Mouse (Mus musculus): ENCODE data around the gene Ski. TPM values are rescaled to one million over a fixed set of nuclear protein-coding genes. Genes with fewer than 3 reads are reported as not detected.
A peak's percentile ranks its signal among the peaks of the same experiment; 100 is the strongest.

Ski gene
- polyA plus RNA-seq, 1 experiment from 2014 or later: 11.1 TPM

GRCm38 (mm10) chr4:155163685-155164084 is 58.7 kb downstream of the Ski start:
- no peak overlapping the region for H3K27ac ChIP-seq (ENCODE audit: low read depth, low read length)
- peaks cover 19% of the 10 kb centered on the region for H3K4me1 ChIP-seq (ENCODE audit: control insufficient read depth, insufficient read depth, low read depth, low read length)
- no peak overlapping the region for H3K4me3 ChIP-seq (ENCODE audit: low read length)
- WGBS: 35% methylated on average over 8 of the region's 8 CpGs
- peaks cover 7% of the 10 kb centered on the region for H3K36me3 ChIP-seq (ENCODE audit: control insufficient read depth, insufficient read depth, low read length)
- no peak for ATAC-seq
- H3K9me3 ChIP-seq (ENCODE audit: control insufficient read depth, low read length): no peaks in the 10 kb centered on the region
- H3K27me3 ChIP-seq (replicated peaks; ENCODE audit: control insufficient read depth, insufficient read depth, low read length): no peaks in the 10 kb centered on the region
- no peak overlapping the region for H3K9ac ChIP-seq (ENCODE audit: low read depth, low read length)
- no peak overlapping the region for H3K4me2 ChIP-seq (ENCODE audit: low read length)

- H3K4me1 ChIP-seq (ENCODE audit: control insufficient read depth, insufficient read depth, low read depth, low read length): peaks cover 19% of the 10 kb centered on the region
- H3K4me2 ChIP-seq (ENCODE audit: low read length): no peak overlapping the region
- H3K27me3 ChIP-seq (replicated peaks; ENCODE audit: control insufficient read depth, insufficient read depth, low read length): no peaks in the 10 kb centered on the region
- WGBS: 42% methylated on average over 2 of the region's 4 CpGs
- no peak overlapping the region for H3K27ac ChIP-seq (ENCODE audit: low read depth, low read length)
- no peaks in the 10 kb centered on the region for H3K9me3 ChIP-seq (ENCODE audit: control insufficient read depth, low read length)
- H3K4me3 ChIP-seq (ENCODE audit: low read length): no peak overlapping the region
- H3K36me3 ChIP-seq (ENCODE audit: control insufficient read depth, insufficient read depth, low read length): peaks cover 7% of the 10 kb centered on the region
- no peak for ATAC-seq
- no peak overlapping the region for H3K9ac ChIP-seq (ENCODE audit: low read depth, low read length)
These were observed 59.1 kb downstream of the Ski start for GRCm38 (mm10) chr4:155163320-155163651.

GRCm38 (mm10) chr4:155162433-155163319 is 59.7 kb downstream of the Ski start:
- H3K9ac ChIP-seq (ENCODE audit: low read depth, low read length): no peak overlapping the region
- ATAC-seq: no peak
- no peaks in the 10 kb centered on the region for H3K27me3 ChIP-seq (replicated peaks; ENCODE audit: control insufficient read depth, insufficient read depth, low read length)
- H3K36me3 ChIP-seq (ENCODE audit: control insufficient read depth, insufficient read depth, low read length): peaks cover 8% of the 10 kb centered on the region
- no peak overlapping the region for H3K4me3 ChIP-seq (ENCODE audit: low read length)
- H3K4me2 ChIP-seq (ENCODE audit: low read length): no peak overlapping the region
- no peak overlapping the region for H3K27ac ChIP-seq (ENCODE audit: low read depth, low read length)
- peaks cover 19% of the 10 kb centered on the region for H3K4me1 ChIP-seq (ENCODE audit: control insufficient read depth, insufficient read depth, low read depth, low read length)
- no peaks in the 10 kb centered on the region for H3K9me3 ChIP-seq (ENCODE audit: control insufficient read depth, low read length)
- 83% methylated on average over 7 of the region's 7 CpGs for WGBS

GRCm38 (mm10) chr4:155158543-155158917 is 63.9 kb downstream of the Ski start:
- WGBS: 78% methylated on average over 8 of the region's 8 CpGs
- Histone ChIP-seq H3K27ac (ENCODE audit: low read depth, low read length) (no peak overlapping the region), H3K4me3 (ENCODE audit: low read length) (no peak overlapping the region), H3K9me3 (ENCODE audit: control insufficient read depth, low read length) (no peaks in the 10 kb centered on the region), H3K4me2 (ENCODE audit: low read length) (no peak overlapping the region), H3K4me1 (ENCODE audit: control insufficient read depth, insufficient read depth, low read depth, low read length) (peaks cover 7% of the 10 kb centered on the region), H3K27me3 (replicated peaks; ENCODE audit: control insufficient read depth, insufficient read depth, low read length) (no peaks in the 10 kb centered on the region), H3K36me3 (ENCODE audit: control insufficient read depth, insufficient read depth, low read length) (peaks cover 29% of the 10 kb centered on the region), H3K9ac (ENCODE audit: low read depth, low read length) (no peak overlapping the region)
- no peak for ATAC-seq

GRCm38 (mm10) chr4:155157871-155158542 is 64.4 kb downstream of the Ski start:
- ATAC-seq: no peak
- 79% methylated on average over 27 of the region's 27 CpGs for WGBS
- H3K4me1 ChIP-seq (ENCODE audit: control insufficient read depth, insufficient read depth, low read depth, low read length): peaks cover 2% of the 10 kb centered on the region

GRCm38 (mm10) chr4:155156734-155157133 is 65.7 kb downstream of the Ski start:
- Histone ChIP-seq H3K27me3 (replicated peaks; ENCODE audit: control insufficient read depth, insufficient read depth, low read length) (no peaks in the 10 kb centered on the region), H3K4me2 (ENCODE audit: low read length) (no peak overlapping the region), H3K27ac (ENCODE audit: low read depth, low read length) (no peak overlapping the region), H3K4me3 (ENCODE audit: low read length) (no peak overlapping the region), H3K4me1 (ENCODE audit: control insufficient read depth, insufficient read depth, low read depth, low read length) (peaks cover 3% of the 10 kb centered on the region), H3K9me3 (ENCODE audit: control insufficient read depth, low read length) (no peaks in the 10 kb centered on the region), H3K36me3 (ENCODE audit: control insufficient read depth, insufficient read depth, low read length) (peaks cover 33% of the 10 kb centered on the region), H3K9ac (ENCODE audit: low read depth, low read length) (no peak overlapping the region)
- whole genome bisulfite sequencing: 91% methylated on average over 17 of the region's 17 CpGs
- no peak for ATAC-seq

More at GRCm38 (mm10) chr4:155157871-155158542, 64.4 kb downstream of the Ski start:
- peaks cover 29% of the 10 kb centered on the region for H3K36me3 ChIP-seq (ENCODE audit: control insufficient read depth, insufficient read depth, low read length)
- no peak overlapping the region for H3K4me2 ChIP-seq (ENCODE audit: low read length)
- no peak overlapping the region for H3K4me3 ChIP-seq (ENCODE audit: low read length)
- H3K9me3 ChIP-seq (ENCODE audit: control insufficient read depth, low read length): no peaks in the 10 kb centered on the region
- H3K27ac ChIP-seq (ENCODE audit: low read depth, low read length): no peak overlapping the region
- H3K9ac ChIP-seq (ENCODE audit: low read depth, low read length): no peak overlapping the region
- no peaks in the 10 kb centered on the region for H3K27me3 ChIP-seq (replicated peaks; ENCODE audit: control insufficient read depth, insufficient read depth, low read length)

GRCm38 (mm10) chr4:155154986-155155385 is 67.4 kb downstream of the Ski start:
- peaks cover 33% of the 10 kb centered on the region for H3K36me3 ChIP-seq (ENCODE audit: control insufficient read depth, insufficient read depth, low read length)
- 79% methylated on average over 11 of the region's 11 CpGs for WGBS
- no peak overlapping the region for H3K9ac ChIP-seq (ENCODE audit: low read depth, low read length)

GRCm38 (mm10) chr4:155153389-155154072 is 68.9 kb downstream of the Ski start:
- Histone ChIP-seq H3K36me3 (ENCODE audit: control insufficient read depth, insufficient read depth, low read length) (peaks cover 26% of the 10 kb centered on the region), H3K9ac (ENCODE audit: low read depth, low read length) (no peak overlapping the region), H3K4me1 (ENCODE audit: control insufficient read depth, insufficient read depth, low read depth, low read length) (peaks cover 16% of the 10 kb centered on the region), H3K4me2 (ENCODE audit: low read length) (no peak overlapping the region), H3K27ac (ENCODE audit: low read depth, low read length) (no peak overlapping the region), H3K27me3 (replicated peaks; ENCODE audit: control insufficient read depth, insufficient read depth, low read length) (no peaks in the 10 kb centered on the region), H3K9me3 (ENCODE audit: control insufficient read depth, low read length) (no peaks in the 10 kb centered on the region), H3K4me3 (ENCODE audit: low read length) (no peak overlapping the region)
- no peak for ATAC-seq
- WGBS: 85% methylated on average over 3 of the region's 3 CpGs

More at GRCm38 (mm10) chr4:155154986-155155385, 67.4 kb downstream of the Ski start:
- Histone ChIP-seq H3K27me3 (replicated peaks; ENCODE audit: control insufficient read depth, insufficient read depth, low read length) (no peaks in the 10 kb centered on the region), H3K4me3 (ENCODE audit: low read length) (no peak overlapping the region), H3K4me2 (ENCODE audit: low read length) (no peak overlapping the region), H3K9me3 (ENCODE audit: control insufficient read depth, low read length) (no peaks in the 10 kb centered on the region), H3K27ac (ENCODE audit: low read depth, low read length) (0 out of 2 replicates have a peak overlapping the region, but pooled peaks have one; percentile 12), H3K4me1 (ENCODE audit: control insufficient read depth, insufficient read depth, low read depth, low read length) (peaks cover 16% of the 10 kb centered on the region)
- no peak for ATAC-seq

- Histone ChIP-seq H3K36me3 (ENCODE audit: control insufficient read depth, insufficient read depth, low read length) (peaks cover 22% of the 10 kb centered on the region), H3K27ac (ENCODE audit: low read depth, low read length) (no peak overlapping the region), H3K4me3 (ENCODE audit: low read length) (no peak overlapping the region), H3K27me3 (replicated peaks; ENCODE audit: control insufficient read depth, insufficient read depth, low read length) (no peaks in the 10 kb centered on the region), H3K4me1 (ENCODE audit: control insufficient read depth, insufficient read depth, low read depth, low read length) (peaks cover 16% of the 10 kb centered on the region), H3K4me2 (ENCODE audit: low read length) (no peak overlapping the region), H3K9me3 (ENCODE audit: control insufficient read depth, low read length) (no peaks in the 10 kb centered on the region), H3K9ac (ENCODE audit: low read depth, low read length) (no peak overlapping the region)
- WGBS: 93% methylated on average over 6 of the region's 6 CpGs
- ATAC-seq: no peak
These were observed 69.9 kb downstream of the Ski start for GRCm38 (mm10) chr4:155152476-155152875.
